Mouse (Mus musculus) right cerebral cortex, postnatal 25 days (tissue): Measurements from ENCODE around the gene Tjp2.
"Not testable (repeated sequence)": the region's sequence is repeated elsewhere in the genome, so short reads cannot be mapped to it uniquely, and the experiment has no call there.

ENCODE experiments used
- DNase-seq: peaks from one replicate; pipeline ENCODE4 v3.0.0; 2022

Tjp2 gene

GRCm38 (mm10) chr19:24224500-24225304, at the start of gene Tjp2:
Gene Tjp2, minus strand, starts transcription at chr19:24225030.
- DNase-seq, result peak; percentile 35

GRCm38 (mm10) chr19:24274281-24274680, 49.5 kb upstream of the Tjp2 start:
- no peak for DNase-seq

GRCm38 (mm10) chr19:24271746-24272426, 47.1 kb upstream of the Tjp2 start:
- peak; percentile 82 for DNase-seq

GRCm38 (mm10) chr19:24271326-24271725, 46.5 kb upstream of the Tjp2 start:
- peak; percentile 23 for DNase-seq

- no peak for DNase-seq
These were observed 43.7 kb upstream of the Tjp2 start for GRCm38 (mm10) chr19:24268531-24268930.

GRCm38 (mm10) chr19:24266046-24266830, 41.4 kb upstream of the Tjp2 start:
- no peak for DNase-seq

- peak; percentile 70 for DNase-seq
These were observed 40.2 kb upstream of the Tjp2 start for GRCm38 (mm10) chr19:24264991-24265390.

- DNase-seq, result no peak
These were observed 37.9 kb upstream of the Tjp2 start for GRCm38 (mm10) chr19:24262736-24263135.

- DNase-seq, result no peak
These were observed 34.8 kb upstream of the Tjp2 start for GRCm38 (mm10) chr19:24259390-24260351.

- DNase-seq, result no peak
These were observed 33.5 kb upstream of the Tjp2 start for GRCm38 (mm10) chr19:24258368-24258767.

- DNase-seq, result no peak
These were observed 33.1 kb upstream of the Tjp2 start for GRCm38 (mm10) chr19:24257962-24258361.

- no peak for DNase-seq
These were observed 28.9 kb upstream of the Tjp2 start for GRCm38 (mm10) chr19:24253657-24254260.

- DNase-seq, result no peak
These were observed 27.0 kb upstream of the Tjp2 start for GRCm38 (mm10) chr19:24251869-24252268.

- no peak for DNase-seq
These were observed 18.5 kb upstream of the Tjp2 start for GRCm38 (mm10) chr19:24243340-24243739.

GRCm38 (mm10) chr19:24241799-24242546, 17.1 kb upstream of the Tjp2 start:
- no peak for DNase-seq

GRCm38 (mm10) chr19:24241271-24241670, 16.4 kb upstream of the Tjp2 start:
- no peak for DNase-seq

- DNase-seq, result no peak
These were observed 13.2 kb upstream of the Tjp2 start for GRCm38 (mm10) chr19:24238011-24238410.

- DNase-seq, result not testable (repeated sequence)
These were observed 7.5 kb upstream of the Tjp2 start for GRCm38 (mm10) chr19:24232356-24232755.

- no peak for DNase-seq
These were observed 471 bp upstream of the Tjp2 start for GRCm38 (mm10) chr19:24225305-24225696.

GRCm38 (mm10) chr19:24223851-24224251, 979 bp downstream of the Tjp2 start:
- no peak for DNase-seq

- no peak for DNase-seq
These were observed 3.4 kb downstream of the Tjp2 start for GRCm38 (mm10) chr19:24221455-24221854.
